Mouse (Mus musculus): ENCODE data around the gene Mrpl1. TPM values are rescaled to one million over a fixed set of nuclear protein-coding genes. Genes with fewer than 3 reads are reported as not detected.

The Mrpl1 gene
- total RNA-seq, 2 experiments from 2014 or later, result 23.6 to 27.4 TPM

GRCm38 (mm10) chr5:96308645-96309044, 99.4 kb downstream of the Mrpl1 start:
- DNase-seq, result no peak

GRCm38 (mm10) chr5:96309566-96309965, 100.3 kb downstream of the Mrpl1 start:
- DNase-seq, result no peak

GRCm38 (mm10) chr5:96311677-96312076, 102.4 kb downstream of the Mrpl1 start:
- no peak for DNase-seq

Other genes with a start within 250 kb of the Mrpl1 start
- 10 to 100 TPM; 30.9 to 32.8 TPM for gene Cnot6l, start 45.3 kb upstream of the Mrpl1 start, total RNA-seq (2021)
- gene Fras1, start 164.5 kb downstream of the Mrpl1 start, total RNA-seq (2021), result 1 to 10 TPM; 3.3 to 3.8 TPM